Mouse (Mus musculus) adrenal gland, adult 18-20 months (tissue): ENCODE measurements around the gene Cfi. TPM values are rescaled to one million over a fixed set of nuclear protein-coding genes. Genes with fewer than 3 reads are reported as not detected.

Source experiments
- DNase-seq, 2 experiments: peaks; one replicate each; pipeline ENCODE4 v3.0.0; 2021 to 2022; ENCODE audit warnings: low spot score in 2 of 2
- total RNA-seq, 2 experiments: library from RNA; stranded (reverse); gene quantifications; 1 replicate in 1 of 2; 2 replicates in 1 of 2; pipeline ENCODE4 v1.2.3; 2021

Gene Cfi
- total RNA-seq, 2 experiments from 2014 or later = 0.30 TPM; not detected in 1

DNA sequence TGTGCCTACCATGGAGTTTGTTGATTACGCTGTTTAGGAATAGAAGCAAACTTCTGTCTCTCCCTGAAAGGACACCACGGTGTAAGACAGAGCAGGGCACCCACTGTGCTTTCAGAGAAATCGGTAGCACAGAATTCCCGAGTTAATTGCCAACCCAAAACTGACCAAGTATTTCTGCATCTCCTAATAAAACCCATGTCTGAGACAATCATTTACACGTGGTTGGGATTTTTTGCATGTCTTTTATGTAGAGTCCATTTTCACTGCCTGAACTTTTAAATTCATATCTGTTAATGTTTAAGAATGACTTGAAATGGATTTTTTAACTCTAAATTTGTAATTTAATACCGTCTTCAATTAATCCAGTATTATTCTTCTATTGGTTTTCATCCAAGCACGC is 87.9 kb downstream of the Cfi start:
- no peak for DNase-seq

Other genes starting within 250 kb of the Cfi start
- under 1 TPM; 0.42 to 0.53 TPM for gene Egf, start 80.6 kb upstream of the Cfi start, total RNA-seq
- not detected for gene Lrit3, start 31.9 kb upstream of the Cfi start, total RNA-seq
- not detected for gene Rrh, start 13.3 kb upstream of the Cfi start, total RNA-seq
- 10 to 100 TPM; 55.6 to 57.8 TPM for gene Gar1, start 4.5 kb upstream of the Cfi start, total RNA-seq
- gene Pla2g12a, start 42.7 kb downstream of the Cfi start, total RNA-seq = 10 to 100 TPM; 44.9 to 49.5 TPM
- gene Casp6, start 65.5 kb downstream of the Cfi start, total RNA-seq = 10 to 100 TPM; 20.2 to 39.4 TPM
- gene Mcub, start 134.3 kb downstream of the Cfi start, total RNA-seq = 10 to 100 TPM in 1 of 2 experiments, 1 to 10 TPM in 1; 7.7 to 13.1 TPM
- 10 to 100 TPM; 58.3 to 70.0 TPM for gene Sec24b, start 225.7 kb downstream of the Cfi start, total RNA-seq